Mouse (Mus musculus): ENCODE data around the gene Vmn1r228.

Vmn1r228 gene

GRCm38 (mm10) chr17:20786057-20786456 lies at the start of gene Vmn1r228:
Gene Vmn1r228, minus strand, starts transcription at chr17:20786157.
- no peak for DNase-seq (ENCODE audit: low spot score)

GRCm38 (mm10) chr17:20811255-20811654 lies 25.3 kb upstream of the Vmn1r228 start, which contains the start of gene Vmn1r229:
Gene Vmn1r229, plus strand, starts transcription at chr17:20811555.
- DNase-seq (ENCODE audit: low spot score), result no peak

- DNase-seq (ENCODE audit: low spot score), result no peak
Measured at GRCm38 (mm10) chr17:20729543-20729942, 56.4 kb downstream of the Vmn1r228 start, which contains the start of gene Vmn1r227. Gene Vmn1r227, plus strand, starts transcription at chr17:20729843.
